Mouse (Mus musculus) bone marrow, adult 2 months (tissue): ENCODE measurements around the gene Abcg4. TPM values are rescaled to one million over a fixed set of nuclear protein-coding genes. Genes with fewer than 3 reads are reported as not detected.

Experiments used
- H3K27ac ChIP-seq: fragments of 200-500 bp; 2 replicates; pipeline ENCODE4 v1.5.1; 2012; ENCODE audit warnings: low read depth, mild to moderate bottlenecking, control low read depth, inconsistent platforms, low read length; ENCODE audit not compliant: control insufficient read depth, poor library complexity, insufficient read depth
- H3K4me1 ChIP-seq: fragments of 200-500 bp; 2 replicates; pipeline ENCODE4 v1.6.1; 2011; ENCODE audit warnings: low read length; ENCODE audit not compliant: control insufficient read depth, insufficient read depth
- H3K4me3 ChIP-seq: fragments of 200-500 bp; replicated peaks from 2 replicates; pipeline ENCODE3; 2011; ENCODE audit warnings: mild to moderate bottlenecking, low read depth, low read length, control low read depth; ENCODE audit not compliant: control insufficient read depth
- CTCF ChIP-seq: fragments of 200-500 bp; IDR thresholded peaks from 2 replicates; pipeline ENCODE4 v1.5.1; 2011; ENCODE audit warnings: low read length, control low read depth; ENCODE audit not compliant: control insufficient read depth, insufficient read depth
- POLR2A ChIP-seq: fragments of 200-500 bp; IDR thresholded peaks from 2 replicates; pipeline ENCODE4 v1.6.1; 2011; ENCODE audit warnings: low read depth, mild to moderate bottlenecking, control low read depth, low read length, borderline replicate concordance; ENCODE audit not compliant: control insufficient read depth
- WGBS: fragments of 180-500 bp; shearing (Covaris S2); methylation state at CpG from one replicate; pipeline ENCODE4 v1.1.7; 2018; 5-methylcytosine and 5-hydroxymethylcytosine counted together
- polyA plus RNA-seq: library from polyadenylated mRNA; stranded (reverse); fragments of >200 nt; gene quantifications from 2 replicates; pipeline ENCODE4 v1.2.4, GENCODE M21; 2011; ENCODE audit warnings: low replicate concordance; ENCODE audit not compliant: missing spikeins, insufficient read depth, insufficient read length

Abcg4 gene
- polyA plus RNA-seq, 1 experiment, result 74.1 TPM

- no peak for TF ChIP-seq POLR2A
- TF ChIP-seq CTCF, result peak; percentile 76
- no peak overlapping the region for H3K4me3 ChIP-seq
- H3K4me1 ChIP-seq, result no peaks in the 10 kb centered on the region; the same call in 1 of the 2 replicates
- no peak overlapping the region for H3K27ac ChIP-seq
- WGBS, result 68% methylated on average over 3 of the region's 3 CpGs
Observed at GRCm38 (mm10) chr9:44292490-44292889, 4.1 kb upstream of the Abcg4 start.

- H3K4me1 ChIP-seq, result no peaks in the 10 kb centered on the region; the same call in 1 of the 2 replicates
- H3K27ac ChIP-seq, result peak overlapping the region; percentile 61
- WGBS, result 34% methylated on average over 11 of the region's 11 CpGs
- H3K4me3 ChIP-seq, result no peak overlapping the region
- TF ChIP-seq CTCF (no peak), POLR2A (no peak)
Observed at GRCm38 (mm10) chr9:44288959-44289291, 510 bp upstream of the Abcg4 start.

GRCm38 (mm10) chr9:44287401-44288075 is 877 bp downstream of the Abcg4 start:
- peak overlapping the region; percentile 71 for H3K27ac ChIP-seq
- H3K4me1 ChIP-seq, result no peaks in the 10 kb centered on the region; the same call in 1 of the 2 replicates
- WGBS, result 3% methylated on average over 47 of the region's 47 CpGs
- peak overlapping the region; percentile 87 for H3K4me3 ChIP-seq
- TF ChIP-seq CTCF (no peak), POLR2A (peak; percentile 64; the same call in 1 of the 2 replicates)

- H3K27ac ChIP-seq, result peak overlapping the region; percentile 71
- WGBS, result 10% methylated on average over 11 of the region's 11 CpGs
- peak overlapping the region; percentile 87 for H3K4me3 ChIP-seq
- no peaks in the 10 kb centered on the region; the same call in 1 of the 2 replicates for H3K4me1 ChIP-seq
- TF ChIP-seq CTCF (no peak), POLR2A (no peak)
Observed at GRCm38 (mm10) chr9:44287003-44287400, 1.4 kb downstream of the Abcg4 start.

GRCm38 (mm10) chr9:44286256-44286850 is 2.1 kb downstream of the Abcg4 start:
- Histone ChIP-seq H3K4me3 (peak overlapping the region; percentile 73), H3K4me1 (no peaks in the 10 kb centered on the region; the same call in 1 of the 2 replicates), H3K27ac (peak overlapping the region; percentile 54)
- TF ChIP-seq CTCF (no peak), POLR2A (no peak)
- 7% methylated on average over 6 of the region's 6 CpGs for WGBS

GRCm38 (mm10) chr9:44283183-44283582 is 5.2 kb downstream of the Abcg4 start:
- TF ChIP-seq CTCF (peak; percentile 1; the same call in 1 of the 2 replicates), POLR2A (no peak)
- H3K4me1 ChIP-seq, result no peaks in the 10 kb centered on the region
- H3K4me3 ChIP-seq, result no peak overlapping the region
- H3K27ac ChIP-seq, result no peak overlapping the region
- WGBS, result 84% methylated on average over 5 of the region's 5 CpGs

- TF ChIP-seq CTCF (no peak), POLR2A (no peak)
- peaks cover 2% of the 10 kb centered on the region for H3K4me1 ChIP-seq
- no peak overlapping the region for H3K4me3 ChIP-seq
- WGBS, result 90% methylated on average over 4 of the region's 4 CpGs
- H3K27ac ChIP-seq, result no peak overlapping the region
Observed at GRCm38 (mm10) chr9:44269973-44270372, 18.4 kb downstream of the Abcg4 start.

- H3K27ac ChIP-seq, result peak overlapping the region; percentile 98; the same call in 1 of the 2 replicates
- TF ChIP-seq POLR2A (no peak), CTCF (peak; percentile 30)
- WGBS, result 77% methylated on average over 3 of the region's 3 CpGs
- H3K4me3 ChIP-seq, result no peak overlapping the region
- peaks cover 2% of the 10 kb centered on the region for H3K4me1 ChIP-seq
Observed at GRCm38 (mm10) chr9:44269077-44269476, 19.3 kb downstream of the Abcg4 start.
